Mouse (Mus musculus) embryonic facial prominence, embryonic 13.5 days (tissue): ENCODE results near the gene Bcas3. TPM values are rescaled to one million over a fixed set of nuclear protein-coding genes. Genes with fewer than 3 reads are reported as not detected.

Experiments used
- ATAC-seq: fragments of 200-750 bp; cut with Nextera tagmentation; 2 replicates; pipeline ENCODE4 v1.8.0; 2017; ENCODE audit warnings: low read depth; ENCODE audit not compliant: insufficient number of reproducible peaks, insufficient read depth, low FRiP score, low TSS enrichment
- H3K27ac ChIP-seq: fragments of 300-500 bp; sonication (generic); 2 replicates; pipeline ENCODE4 v1.5.1; 2015; ENCODE audit warnings: moderate library complexity, mild to moderate bottlenecking, inconsistent platforms
- H3K27me3 ChIP-seq: fragments of 300-500 bp; sonication (generic); 2 replicates; pipeline ENCODE4 v1.6.1; 2015; ENCODE audit warnings: mild to moderate bottlenecking, inconsistent platforms
- H3K36me3 ChIP-seq: fragments of 300-500 bp; sonication (generic); 2 replicates; pipeline ENCODE4 v1.6.1; 2015; ENCODE audit warnings: mild to moderate bottlenecking, inconsistent platforms
- H3K4me1 ChIP-seq: fragments of 300-500 bp; sonication (generic); 2 replicates; pipeline ENCODE4 v1.6.1; 2015; ENCODE audit warnings: inconsistent platforms
- H3K4me2 ChIP-seq: fragments of 300-500 bp; sonication (generic); 2 replicates; pipeline ENCODE4 v1.6.1; 2015; ENCODE audit warnings: moderate library complexity, mild to moderate bottlenecking, inconsistent platforms
- H3K4me3 ChIP-seq: fragments of 300-500 bp; sonication (generic); 2 replicates; pipeline ENCODE4 v1.5.1; 2015; ENCODE audit warnings: mild to moderate bottlenecking, inconsistent platforms
- H3K9ac ChIP-seq: fragments of 300-500 bp; sonication (generic); 2 replicates; pipeline ENCODE4 v1.6.1; 2015; ENCODE audit warnings: mild to moderate bottlenecking, inconsistent platforms
- H3K9me3 ChIP-seq: fragments of 300-500 bp; sonication (generic); 2 replicates; pipeline ENCODE4 v1.6.1; 2016; ENCODE audit warnings: inconsistent platforms
- WGBS: fragments of 180-500 bp; shearing (Covaris S2); methylation state at CpG from one replicate; pipeline ENCODE4 v1.1.7; 2015; ENCODE audit warnings: mixed read lengths; 5-methylcytosine and 5-hydroxymethylcytosine counted together
- polyA plus RNA-seq: library from polyadenylated mRNA; unstranded; fragments of >200 nt; fragmentation: Nextera tagmentation; extraction: Ambion mirVana; gene quantifications from 2 replicates; pipeline ENCODE4 v1.2.1, GENCODE M21; 2015

Bcas3 gene
- polyA plus RNA-seq, 1 experiment from 2014 or later = 33.1 TPM

DNA sequence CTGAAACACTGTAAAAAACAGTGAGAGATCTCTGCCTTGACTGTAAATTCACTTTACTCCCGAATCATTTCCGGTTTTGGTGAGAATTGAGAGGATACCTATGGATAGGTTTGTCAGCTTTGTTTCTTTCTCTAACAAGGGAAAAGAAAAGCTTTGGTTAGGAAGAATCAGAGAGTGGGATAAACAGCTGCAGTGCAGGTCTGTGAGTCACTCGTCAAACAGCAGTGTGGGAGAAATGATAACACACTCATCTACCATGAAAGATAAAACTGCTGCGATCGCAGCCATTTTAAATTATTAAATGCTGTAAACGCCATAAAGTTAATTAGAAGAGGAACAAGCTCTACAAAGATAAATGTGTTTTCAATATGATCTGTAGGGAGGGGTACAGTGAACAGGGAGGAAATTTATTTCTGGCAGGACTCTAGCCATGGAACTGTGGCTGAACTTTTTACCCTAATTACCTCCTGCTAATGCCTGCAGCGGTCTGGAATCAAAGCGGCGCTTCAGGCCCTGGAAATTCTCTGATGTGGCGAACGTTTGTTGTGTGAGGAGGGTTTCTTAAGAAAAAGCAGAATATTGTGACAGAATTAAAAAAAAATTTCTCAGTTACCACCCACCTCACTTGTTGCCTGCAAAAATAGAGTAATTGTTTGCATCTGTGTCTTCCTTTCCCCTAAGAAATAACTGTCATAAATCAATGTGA, 77.9 kb downstream of the Bcas3 start:
- Histone ChIP-seq H3K27ac (peak overlapping the region; percentile 83), H3K4me2 (peak overlapping the region; percentile 39), H3K9me3 (no peaks in the 10 kb centered on the region), H3K9ac (no peak overlapping the region), H3K4me1 (peaks cover 55% of the 10 kb centered on the region), H3K36me3 (no peaks in the 10 kb centered on the region), H3K27me3 (no peaks in the 10 kb centered on the region), H3K4me3 (no peak overlapping the region)
- 24% methylated on average over 11 of the region's 11 CpGs for WGBS
- no peak for ATAC-seq

DNA sequence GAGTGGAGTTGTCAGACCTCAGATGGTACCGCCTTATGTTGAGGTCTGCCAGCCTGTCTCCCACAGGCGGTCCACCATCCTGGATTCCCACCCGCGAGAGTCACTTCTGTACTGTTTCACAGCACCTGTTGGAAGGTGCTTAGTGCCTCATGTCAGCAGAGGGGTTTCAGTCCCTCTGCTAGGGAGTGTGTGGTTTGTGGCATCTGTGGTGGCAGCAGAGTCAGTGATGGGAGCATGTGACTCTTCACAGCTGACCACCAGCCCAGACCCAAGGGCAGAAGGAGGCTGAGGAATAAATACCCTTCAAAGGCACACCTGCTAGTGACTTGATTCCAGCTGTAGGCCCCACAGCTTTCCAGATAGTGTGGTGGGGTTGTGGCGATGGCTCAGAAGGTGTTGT, 94.4 kb downstream of the Bcas3 start:
- 88% methylated on average over 5 of the region's 5 CpGs for WGBS
- Histone ChIP-seq H3K9me3 (no peaks in the 10 kb centered on the region), H3K4me3 (no peak overlapping the region), H3K9ac (no peak overlapping the region), H3K36me3 (no peaks in the 10 kb centered on the region), H3K27me3 (no peaks in the 10 kb centered on the region), H3K27ac (no peak overlapping the region), H3K4me1 (no peaks in the 10 kb centered on the region), H3K4me2 (no peak overlapping the region)
- no peak for ATAC-seq

DNA sequence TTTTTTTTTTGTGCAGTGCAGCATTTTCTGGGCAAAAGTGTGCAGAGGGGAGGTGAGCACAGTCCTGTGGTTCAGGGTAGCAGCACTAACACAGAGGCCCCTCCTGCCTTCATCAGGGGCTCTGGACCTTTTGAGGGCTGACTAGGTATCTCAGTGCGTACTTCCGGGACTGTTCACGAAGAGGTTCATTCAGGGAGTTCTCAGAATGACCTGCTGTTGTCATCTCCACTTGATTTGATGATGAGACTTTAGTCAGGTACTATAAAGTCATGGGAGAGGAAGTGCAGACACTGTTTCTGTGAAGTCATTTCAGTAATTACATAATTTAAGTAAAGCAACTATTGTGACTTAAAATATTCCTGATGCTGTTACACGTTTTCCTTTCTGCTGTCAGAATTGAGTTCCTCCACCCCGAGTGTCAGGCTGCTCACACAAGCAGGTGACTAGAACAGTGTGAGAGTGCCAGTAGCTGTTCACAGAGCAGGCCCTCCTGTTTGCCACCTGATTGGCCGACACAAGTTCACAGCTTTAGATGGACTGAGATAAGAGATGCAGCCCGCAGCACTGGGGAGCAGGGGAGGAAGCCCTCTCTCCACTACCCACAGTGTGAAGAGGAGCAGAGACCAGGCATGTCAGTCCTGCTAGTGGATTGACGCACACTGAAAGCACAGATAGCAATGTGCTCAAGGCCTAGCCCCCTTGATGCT, 100.8 kb downstream of the Bcas3 start:
- no peak overlapping the region for H3K27ac ChIP-seq
- no peak overlapping the region for H3K9ac ChIP-seq
- H3K27me3 ChIP-seq = no peaks in the 10 kb centered on the region
- H3K9me3 ChIP-seq = no peaks in the 10 kb centered on the region
- H3K4me1 ChIP-seq = no peaks in the 10 kb centered on the region
- no peak overlapping the region for H3K4me2 ChIP-seq
- no peaks in the 10 kb centered on the region for H3K36me3 ChIP-seq
- WGBS = 69% methylated on average over 8 of the region's 8 CpGs
- no peak overlapping the region for H3K4me3 ChIP-seq
- ATAC-seq = no peak

DNA sequence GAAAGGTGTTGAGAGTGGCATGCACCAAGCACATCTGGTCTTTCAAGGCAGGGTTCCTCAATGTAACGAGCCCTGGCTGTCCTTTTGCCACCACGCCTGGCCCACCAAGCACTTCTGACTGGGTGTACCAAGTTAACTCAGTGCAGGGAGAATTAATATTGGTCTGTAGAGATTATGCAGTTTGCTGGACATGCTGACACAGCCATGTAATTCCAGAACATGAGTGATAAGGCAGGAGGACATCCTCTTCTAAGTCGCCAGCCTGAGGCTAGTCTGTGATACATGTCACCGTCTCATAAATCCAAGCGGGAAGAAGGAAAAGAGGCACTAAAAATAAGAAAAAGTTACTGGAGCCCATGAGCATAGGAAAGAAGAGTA, 101.3 kb downstream of the Bcas3 start:
- no peak overlapping the region for H3K4me3 ChIP-seq
- no peak for ATAC-seq
- H3K27ac ChIP-seq = no peak overlapping the region
- no peaks in the 10 kb centered on the region for H3K27me3 ChIP-seq
- no peaks in the 10 kb centered on the region for H3K9me3 ChIP-seq
- H3K4me2 ChIP-seq = no peak overlapping the region
- no peak overlapping the region for H3K9ac ChIP-seq
- WGBS = 86% methylated on average over 5 of the region's 5 CpGs
- no peaks in the 10 kb centered on the region for H3K4me1 ChIP-seq
- H3K36me3 ChIP-seq = no peaks in the 10 kb centered on the region

DNA sequence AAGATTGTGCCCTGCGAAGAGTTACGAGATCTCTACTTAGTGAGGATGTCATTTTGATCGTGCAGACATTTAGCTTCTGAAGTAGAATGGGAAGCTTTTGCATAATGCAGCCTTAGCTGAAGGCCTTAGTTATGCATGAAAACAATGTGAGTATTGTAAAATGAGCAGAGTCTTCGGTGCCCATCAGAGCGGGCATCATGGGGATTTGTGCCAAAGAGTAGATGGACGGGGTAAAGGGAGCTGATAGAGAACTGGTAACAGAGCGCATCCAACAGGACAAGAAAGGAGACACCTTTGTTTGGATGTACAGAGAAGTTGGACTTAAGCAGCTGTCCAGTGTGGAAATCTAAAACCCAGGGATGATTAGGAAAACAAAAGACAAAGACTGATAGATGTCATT, 108.6 kb downstream of the Bcas3 start:
- WGBS = 73% methylated on average over 7 of the region's 7 CpGs
- H3K36me3 ChIP-seq = no peaks in the 10 kb centered on the region

DNA sequence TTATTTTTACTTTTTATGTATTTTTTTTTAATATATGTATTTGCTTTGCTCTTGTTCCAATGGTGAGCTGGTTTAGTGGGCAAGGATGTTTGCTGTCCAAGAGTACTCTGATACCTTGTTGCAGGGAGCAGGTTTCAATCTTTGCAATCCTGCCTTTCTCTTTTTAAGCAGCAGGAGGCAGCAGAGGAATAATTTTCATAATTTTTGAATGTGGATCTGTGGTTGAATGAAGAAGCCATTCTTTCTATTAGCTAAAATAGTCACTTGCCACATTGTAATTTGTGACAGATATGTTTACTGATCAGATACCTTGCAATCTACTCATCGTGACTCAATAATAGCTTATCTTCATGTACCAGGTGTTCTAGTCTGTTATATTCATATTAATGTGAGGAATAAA, 116.6 kb downstream of the Bcas3 start:
- no peaks in the 10 kb centered on the region for H3K9me3 ChIP-seq
- no peak overlapping the region for H3K4me3 ChIP-seq
- no peak overlapping the region for H3K9ac ChIP-seq
- no peak overlapping the region for H3K27ac ChIP-seq
- no peaks in the 10 kb centered on the region for H3K27me3 ChIP-seq
- H3K36me3 ChIP-seq = no peaks in the 10 kb centered on the region
- H3K4me2 ChIP-seq = no peak overlapping the region
- 38% methylated on average over 1 of the region's 1 CpGs for WGBS
- ATAC-seq = no peak
- H3K4me1 ChIP-seq = peaks cover 26% of the 10 kb centered on the region

More for the DNA sequence above, 108.6 kb downstream of the Bcas3 start:
- Histone ChIP-seq H3K4me3 (no peak overlapping the region), H3K27me3 (no peaks in the 10 kb centered on the region), H3K4me1 (peaks cover 18% of the 10 kb centered on the region), H3K27ac (peak overlapping the region; percentile 16; the same call in 1 of the 2 replicates), H3K4me2 (no peak overlapping the region), H3K9ac (no peak overlapping the region), H3K9me3 (no peaks in the 10 kb centered on the region)
- no peak for ATAC-seq

DNA sequence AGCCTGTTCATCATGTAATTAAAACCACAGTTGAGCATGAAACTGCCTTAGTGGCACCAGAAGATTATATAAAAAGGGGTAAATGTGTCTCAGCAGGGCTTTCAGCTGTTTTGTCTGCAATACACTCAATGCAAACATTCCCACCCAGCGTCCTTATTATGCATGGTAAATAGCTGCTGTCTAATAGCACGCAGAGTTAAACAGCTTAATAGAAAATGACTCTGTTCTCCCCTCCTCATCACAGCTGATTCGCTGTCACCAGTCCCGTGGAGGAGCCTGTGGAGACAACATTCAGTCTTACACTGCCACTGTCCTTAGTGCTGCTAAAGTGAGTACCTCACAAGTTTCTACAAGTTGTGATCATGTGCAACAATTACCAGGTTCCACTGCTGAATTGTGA, 117.5 kb downstream of the Bcas3 start:
- H3K4me2 ChIP-seq = no peak overlapping the region
- peaks cover 26% of the 10 kb centered on the region for H3K4me1 ChIP-seq
- H3K4me3 ChIP-seq = no peak overlapping the region
- 36% methylated on average over 4 of the region's 4 CpGs for WGBS
- no peaks in the 10 kb centered on the region for H3K27me3 ChIP-seq
- no peak for ATAC-seq
- H3K9me3 ChIP-seq = no peaks in the 10 kb centered on the region
- H3K27ac ChIP-seq = no peak overlapping the region
- H3K9ac ChIP-seq = no peak overlapping the region
- H3K36me3 ChIP-seq = no peaks in the 10 kb centered on the region

DNA sequence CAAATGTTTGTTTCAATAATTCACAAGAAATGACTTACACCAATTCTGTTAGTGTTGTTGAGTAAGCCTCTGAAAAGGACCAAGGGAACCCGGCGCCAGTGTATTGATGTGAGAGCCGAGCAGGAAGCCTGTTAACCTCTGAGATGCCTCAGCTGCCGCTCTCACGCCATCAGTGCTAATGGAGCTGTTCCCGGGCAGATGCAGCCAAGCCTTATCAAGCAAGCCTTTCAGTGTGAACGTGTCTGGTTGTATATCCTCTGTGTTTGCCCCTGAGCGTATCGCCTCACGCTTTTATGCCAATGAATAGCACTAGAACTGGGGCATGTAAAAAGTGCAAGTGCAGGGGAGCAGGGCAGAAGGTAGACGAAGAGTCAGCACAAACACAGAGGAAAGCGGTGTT, 121.4 kb downstream of the Bcas3 start:
- ATAC-seq = no peak
- Histone ChIP-seq H3K9ac (no peak overlapping the region), H3K9me3 (no peaks in the 10 kb centered on the region), H3K4me3 (no peak overlapping the region), H3K4me1 (peaks cover 23% of the 10 kb centered on the region; the same call in 1 of the 2 replicates), H3K36me3 (no peaks in the 10 kb centered on the region), H3K27me3 (no peaks in the 10 kb centered on the region), H3K27ac (no peak overlapping the region), H3K4me2 (no peak overlapping the region)
- WGBS = 53% methylated on average over 12 of the region's 12 CpGs

DNA sequence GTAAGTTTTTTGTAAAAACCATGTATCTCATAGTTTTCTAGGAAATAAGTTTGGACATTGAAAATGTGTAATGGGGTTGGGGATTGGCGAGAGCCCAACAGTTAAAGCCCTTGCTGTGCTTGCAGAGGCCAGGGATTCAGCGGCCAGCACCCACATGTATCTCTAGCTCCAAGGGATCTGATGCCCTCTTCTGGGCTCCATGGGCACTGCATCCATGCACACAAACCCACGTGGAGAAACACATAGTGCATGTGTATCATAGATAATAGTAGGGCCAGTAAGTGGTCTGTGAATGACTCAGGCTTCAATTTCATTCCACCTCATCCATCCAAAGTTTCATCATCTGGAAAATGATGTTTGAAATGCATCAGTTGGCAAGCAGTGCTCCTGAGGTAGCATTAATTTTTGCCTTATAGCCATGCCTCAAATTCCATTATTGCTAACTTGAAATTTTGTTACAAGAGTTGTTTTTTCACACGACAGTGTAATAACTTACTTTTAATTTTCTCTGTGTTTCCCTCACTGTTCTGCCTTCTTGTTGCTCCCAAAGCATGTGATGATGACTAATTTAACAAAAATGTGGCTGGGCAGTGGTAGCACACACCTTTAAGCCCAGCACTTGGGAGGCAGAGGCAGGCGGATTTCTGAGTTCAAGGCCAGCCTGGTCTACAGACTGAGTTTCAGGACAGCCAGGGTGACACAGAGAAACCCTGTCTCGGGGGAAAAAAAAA, 129.9 kb downstream of the Bcas3 start:
- Histone ChIP-seq H3K4me3 (no peak overlapping the region), H3K9me3 (no peaks in the 10 kb centered on the region), H3K4me2 (no peak overlapping the region), H3K36me3 (no peaks in the 10 kb centered on the region), H3K27ac (no peak overlapping the region), H3K4me1 (0 out of 2 replicates have a peak, but pooled peaks cover 6% of the 10 kb centered on the region), H3K27me3 (no peaks in the 10 kb centered on the region), H3K9ac (no peak overlapping the region)
- 74% methylated on average over 6 of the region's 6 CpGs for whole genome bisulfite sequencing
- ATAC-seq = no peak

DNA sequence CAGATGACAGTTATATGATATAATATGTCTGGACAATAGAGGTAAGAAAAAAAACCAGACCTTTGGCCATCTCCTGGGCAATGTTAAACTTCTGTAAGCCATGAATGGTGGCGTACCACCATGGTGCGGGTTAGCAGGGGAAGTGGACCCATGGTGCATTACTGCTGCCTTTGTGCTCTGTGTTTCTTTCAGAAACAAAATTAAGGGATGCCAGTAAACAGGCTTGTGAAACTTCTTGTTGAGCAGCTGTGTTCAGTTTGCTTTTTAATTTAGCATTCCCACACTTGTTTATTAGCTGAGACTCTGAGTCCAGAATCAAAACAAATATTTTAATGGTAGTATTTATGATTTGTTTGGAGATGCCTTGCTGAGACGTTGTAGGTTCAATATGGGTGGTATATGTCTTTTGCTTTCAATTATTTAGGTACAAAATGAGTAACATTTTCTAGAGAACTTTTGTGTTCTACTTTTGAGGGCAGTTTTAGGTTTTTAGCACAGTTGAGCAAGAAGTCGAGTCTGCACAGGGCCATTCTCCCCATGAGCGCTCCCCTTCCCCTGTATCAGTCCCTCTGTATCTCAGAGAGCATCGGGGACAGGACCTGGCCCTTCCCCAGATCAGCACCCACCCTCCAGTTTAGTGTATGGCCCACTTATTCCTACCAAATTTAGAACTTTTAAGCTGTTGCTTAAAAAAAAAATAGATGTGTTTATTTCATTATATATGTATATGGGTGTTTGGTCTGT, 132.4 kb downstream of the Bcas3 start:
- H3K27me3 ChIP-seq = no peaks in the 10 kb centered on the region
- no peak overlapping the region for H3K4me2 ChIP-seq
- H3K9ac ChIP-seq = no peak overlapping the region
- H3K4me3 ChIP-seq = no peak overlapping the region
- peaks cover 11% of the 10 kb centered on the region for H3K4me1 ChIP-seq
- WGBS = 77% methylated on average over 6 of the region's 6 CpGs
- H3K36me3 ChIP-seq = no peaks in the 10 kb centered on the region
- no peaks in the 10 kb centered on the region for H3K9me3 ChIP-seq
- ATAC-seq = no peak
- no peak overlapping the region for H3K27ac ChIP-seq

DNA sequence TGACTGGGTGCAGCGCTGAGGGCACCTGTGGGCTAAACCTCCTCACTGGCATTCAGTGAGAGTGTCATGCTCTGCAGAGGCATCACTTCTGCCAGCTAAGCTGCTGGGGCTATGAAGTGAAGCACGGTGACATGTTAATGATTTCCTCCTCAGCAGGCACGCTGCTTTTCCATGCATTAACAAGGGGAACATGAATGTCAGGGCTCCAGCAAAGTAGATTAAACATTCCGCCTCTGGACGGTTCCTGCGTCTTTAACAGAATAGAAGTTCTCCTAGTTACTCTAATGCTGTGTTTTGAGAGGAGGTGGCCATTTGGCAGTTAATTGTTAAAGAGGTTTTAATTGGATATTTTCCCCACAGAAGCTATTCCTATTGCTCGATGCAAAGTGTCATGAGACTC, 134.5 kb downstream of the Bcas3 start:
- Histone ChIP-seq H3K4me1 (peaks cover 20% of the 10 kb centered on the region), H3K36me3 (no peaks in the 10 kb centered on the region), H3K27me3 (no peaks in the 10 kb centered on the region), H3K9me3 (no peaks in the 10 kb centered on the region), H3K9ac (no peak overlapping the region), H3K4me3 (no peak overlapping the region), H3K4me2 (no peak overlapping the region), H3K27ac (no peak overlapping the region)
- no peak for ATAC-seq
- WGBS = 52% methylated on average over 7 of the region's 7 CpGs
